Mouse (Mus musculus): ENCODE data around the gene Rnf43. TPM values are rescaled to one million over a fixed set of nuclear protein-coding genes. Genes with fewer than 3 reads are reported as not detected.
A peak's percentile ranks its signal among the peaks of the same experiment; 100 is the strongest.

Rnf43 gene
- total and polyA plus RNA-seq, 3 experiments, result 14.6 to 17.3 TPM; not detected in 1

DNA sequence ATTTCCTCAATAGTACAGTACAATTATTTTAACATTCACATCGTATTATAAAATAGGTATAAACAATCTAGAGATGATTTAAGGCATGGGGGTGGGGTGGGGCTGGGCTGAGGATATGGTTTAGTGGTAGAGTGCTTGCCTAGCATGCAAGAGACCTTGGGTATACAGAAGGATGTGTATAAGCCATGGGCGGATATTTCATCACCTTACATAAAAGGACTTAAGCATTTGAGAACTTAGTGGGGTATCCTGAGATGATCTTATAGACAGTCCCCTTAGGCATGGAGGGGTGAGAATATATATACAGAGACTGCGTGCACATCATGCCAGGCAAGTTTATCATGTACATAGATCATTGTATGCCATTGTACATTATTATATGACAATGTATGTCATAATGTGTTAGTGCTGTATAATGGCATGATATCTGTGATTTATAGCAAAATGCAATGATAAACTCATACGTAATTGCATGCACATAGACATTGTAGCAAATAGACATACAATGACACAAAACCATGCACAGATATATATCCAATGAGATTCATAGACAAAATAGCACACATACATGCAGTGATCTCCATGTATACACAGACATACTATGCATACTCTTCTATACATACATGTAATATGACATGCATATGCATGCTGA lies 96.6 kb downstream of the Rnf43 start:
- Histone ChIP-seq H3K9ac (ENCODE audit: control insufficient read depth, low read depth, low read length, poor library complexity, severe bottlenecking) (no peak overlapping the region), H3K27ac (ENCODE audit: control insufficient read depth, low read depth, low read length) (peak overlapping the region; percentile 86), H3K4me3 (ENCODE audit: control insufficient read depth in 1 of 2, insufficient read depth in 1 of 2, low read depth in 2 of 2, low read length in 2 of 2) (no peak overlapping the region), H3K79me2 (ENCODE audit: control insufficient read depth, insufficient read depth, low read length, poor library complexity) (peaks cover 34% of the 10 kb centered on the region), H3K4me1 (ENCODE audit: control insufficient read depth in 1 of 2, insufficient read depth in 2 of 2, low read length in 2 of 2) (peaks cover 0 to 7% of the 10 kb centered on the region in 2 experiments; a peak in 1 of 4 replicates), H3K36me3 (ENCODE audit: control insufficient read depth in 1 of 2, insufficient read depth in 2 of 2, low read length in 2 of 2) (peaks cover 2 to 3% of the 10 kb centered on the region in 2 experiments; a peak in 3 of 4 replicates), H3K27me3 (ENCODE audit: control insufficient read depth in 1 of 2, insufficient read depth in 2 of 2, low read length in 2 of 2) (no peaks in the 10 kb centered on the region), H3K9me3 (replicated peaks; ENCODE audit: insufficient read depth, low read length) (no peaks in the 10 kb centered on the region)
- TF ChIP-seq CTCF (IDR thresholded peaks at IDR 0.05 in 2 of 3, conservative IDR thresholded peaks at IDR 0.05 in 1 of 3; ENCODE audit: control insufficient read depth in 1 of 3, insufficient read depth in 1 of 3, low read depth in 2 of 3, low read length in 3 of 3, poor library complexity in 1 of 3, severe bottlenecking in 1 of 3) (no peak), POLR2AphosphoS2 (IDR thresholded peaks at IDR 0.05; ENCODE audit: low read length) (no peak), NRF1 (IDR thresholded peaks at IDR 0.05; ENCODE audit: insufficient read depth, low read depth, low read length, poor library complexity, severe bottlenecking) (no peak), GATA1 (IDR thresholded peaks at IDR 0.05; ENCODE audit: low read depth, low read length) (no peak), MAZ (IDR thresholded peaks at IDR 0.05; ENCODE audit: low read depth, low read length) (no peak), MEF2A (IDR thresholded peaks at IDR 0.05; ENCODE audit: extremely low read depth, insufficient replicate concordance, low read depth, low read length, poor library complexity, severe bottlenecking) (no peak), E2F4 (IDR thresholded peaks at IDR 0.05; ENCODE audit: borderline replicate concordance, low read depth, low read length) (no peak), HCFC1 (IDR thresholded peaks at IDR 0.05; ENCODE audit: low read depth, low read length) (no peak), UBTF (IDR thresholded peaks at IDR 0.05; ENCODE audit: borderline replicate concordance, insufficient read depth, low read depth, low read length) (no peak), TCF12 (IDR thresholded peaks at IDR 0.05; ENCODE audit: low read depth, low read length) (no peak), CHD1 (IDR thresholded peaks at IDR 0.05; ENCODE audit: low read depth, low read length) (no peak), NELFE (IDR thresholded peaks at IDR 0.05; ENCODE audit: low read depth, low read length) (no peak), POLR2A (IDR thresholded peaks at IDR 0.05; ENCODE audit: control insufficient read depth in 1 of 2, insufficient read depth in 1 of 2, low read depth in 1 of 2, low read length in 2 of 2, poor library complexity in 1 of 2) (peak in 1 of 2 experiments; percentile 56; a peak in 2 of 4 replicates), MYB (IDR thresholded peaks at IDR 0.05; ENCODE audit: low read depth, low read length) (no peak), POLR2AphosphoS5 (IDR thresholded peaks at IDR 0.05; ENCODE audit: borderline replicate concordance, low read depth, low read length) (peak; percentile 97)
- DNase-seq (ENCODE audit: low read depth, low spot score), result peak; percentile 95

DNA sequence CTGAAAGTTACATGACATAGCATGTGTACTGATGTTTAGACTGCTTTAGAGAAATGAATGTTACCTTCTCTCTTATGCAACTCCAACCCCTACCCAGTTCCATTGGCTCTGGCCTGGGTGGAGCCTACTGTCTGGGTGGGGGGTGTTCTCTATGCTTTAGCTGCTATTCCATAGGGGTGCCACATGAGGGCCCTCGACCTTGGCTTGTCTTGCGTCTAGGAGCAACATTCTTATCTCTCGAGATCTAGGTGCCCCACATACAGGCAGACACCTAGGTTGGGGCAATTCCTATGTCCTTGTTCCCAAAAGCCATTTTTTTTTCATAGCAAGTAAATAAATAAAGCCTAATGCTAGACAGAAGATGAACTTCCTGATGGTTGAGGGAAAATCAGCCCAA lies 97.1 kb downstream of the Rnf43 start:
- Histone ChIP-seq H3K36me3 (ENCODE audit: control insufficient read depth in 1 of 2, insufficient read depth in 2 of 2, low read length in 2 of 2) (peaks cover 0 to 2% of the 10 kb centered on the region in 2 experiments; a peak in 1 of 4 replicates), H3K9ac (ENCODE audit: control insufficient read depth, low read depth, low read length, poor library complexity, severe bottlenecking) (peak overlapping the region; percentile 34), H3K79me2 (ENCODE audit: control insufficient read depth, insufficient read depth, low read length, poor library complexity) (peaks cover 30% of the 10 kb centered on the region), H3K4me1 (ENCODE audit: control insufficient read depth in 1 of 2, insufficient read depth in 2 of 2, low read length in 2 of 2) (peaks cover 0 to 3% of the 10 kb centered on the region in 2 experiments; a peak in 1 of 4 replicates), H3K27ac (ENCODE audit: control insufficient read depth, low read depth, low read length) (peak overlapping the region; percentile 64), H3K4me3 (ENCODE audit: control insufficient read depth in 1 of 2, insufficient read depth in 1 of 2, low read depth in 2 of 2, low read length in 2 of 2) (no peak overlapping the region), H3K27me3 (ENCODE audit: control insufficient read depth in 1 of 2, insufficient read depth in 2 of 2, low read length in 2 of 2) (no peaks in the 10 kb centered on the region), H3K9me3 (replicated peaks; ENCODE audit: insufficient read depth, low read length) (no peaks in the 10 kb centered on the region)
- TF ChIP-seq CTCF (IDR thresholded peaks at IDR 0.05 in 2 of 3, conservative IDR thresholded peaks at IDR 0.05 in 1 of 3; ENCODE audit: control insufficient read depth in 1 of 3, insufficient read depth in 1 of 3, low read depth in 2 of 3, low read length in 3 of 3, poor library complexity in 1 of 3, severe bottlenecking in 1 of 3), result peak in 2 of 3 experiments; percentile 52 to 60; a peak in 3 of 6 replicates
- no peak for TF ChIP-seq SMC3 (IDR thresholded peaks at IDR 0.05; ENCODE audit: low read depth, low read length)
- TF ChIP-seq ZMIZ1 (IDR thresholded peaks at IDR 0.05; ENCODE audit: low read depth, low read length), result no peak
- TF ChIP-seq POLR2AphosphoS5 (IDR thresholded peaks at IDR 0.05; ENCODE audit: borderline replicate concordance, low read depth, low read length), result peak; percentile 22
- TF ChIP-seq POLR2A (IDR thresholded peaks at IDR 0.05; ENCODE audit: control insufficient read depth in 1 of 2, insufficient read depth in 1 of 2, low read depth in 1 of 2, low read length in 2 of 2, poor library complexity in 1 of 2), result peak; percentile 70 to 93
- no peak for TF ChIP-seq ZNF384 (IDR thresholded peaks at IDR 0.05; ENCODE audit: low read depth, low read length)
- DNase-seq (ENCODE audit: low read depth, low spot score), result peak; percentile 95
